Mouse (Mus musculus) MEL (cell line): ENCODE results near the gene Chsy1. TPM values are rescaled to one million over a fixed set of nuclear protein-coding genes. Genes with fewer than 3 reads are reported as not detected.
A peak's percentile ranks its signal among the peaks of the same experiment; 100 is the strongest.

Experiments
- DNase-seq: peaks from one replicate; pipeline ENCODE4 v3.0.0; 2011; ENCODE audit warnings: low read depth, low spot score
- H3K27ac ChIP-seq: 2 replicates; pipeline ENCODE4 v1.5.1; 2012; ENCODE audit warnings: low read depth, mild to moderate bottlenecking, control low read depth, low read length, moderate library complexity; ENCODE audit not compliant: control insufficient read depth
- H3K27me3 ChIP-seq, 2 experiments: fragments of 150-350 bp in 1 of 2; sonication (generic) in 1 of 2; 2 replicates each; pipeline ENCODE4 v1.6.1; 2012; ENCODE audit warnings: low read length in 2 of 2, mild to moderate bottlenecking in 2 of 2, improper control_type of control experiment in 1 of 2, moderate library complexity in 1 of 2; ENCODE audit not compliant: insufficient read depth in 2 of 2, control insufficient read depth in 1 of 2
- H3K36me3 ChIP-seq, 2 experiments: 2 replicates each; pipeline ENCODE4 v1.6.1; 2012 to 2014; ENCODE audit warnings: low read length in 2 of 2, improper control_type of control experiment in 1 of 2, inconsistent platforms in 1 of 2, mild to moderate bottlenecking in 1 of 2; ENCODE audit not compliant: insufficient read depth in 2 of 2, control insufficient read depth in 1 of 2
- H3K4me1 ChIP-seq, 2 experiments: fragments of 150-350 bp in 1 of 2; sonication (generic) in 1 of 2; 2 replicates each; pipeline ENCODE4 v1.6.1; 2012; ENCODE audit warnings: low read length in 2 of 2, improper control_type of control experiment in 1 of 2, mild to moderate bottlenecking in 1 of 2; ENCODE audit not compliant: insufficient read depth in 2 of 2, control insufficient read depth in 1 of 2
- H3K4me3 ChIP-seq, 2 experiments: fragments of 150-350 bp in 1 of 2; sonication (generic) in 1 of 2; 2 replicates each; pipeline ENCODE4 v1.5.1; 2012; ENCODE audit warnings: low read depth in 2 of 2, low read length in 2 of 2, mild to moderate bottlenecking in 2 of 2, moderate library complexity in 2 of 2, control low read depth in 1 of 2, improper control_type of control experiment in 1 of 2; ENCODE audit not compliant: control insufficient read depth in 1 of 2, insufficient read depth in 1 of 2
- H3K79me2 ChIP-seq: 2 replicates; pipeline ENCODE4 v1.6.1; 2012; ENCODE audit warnings: mild to moderate bottlenecking, low read length, moderate library complexity; ENCODE audit not compliant: control insufficient read depth, poor library complexity, insufficient read depth
- H3K9ac ChIP-seq: 2 replicates; pipeline ENCODE4 v1.6.1; 2012; ENCODE audit warnings: low read depth, mild to moderate bottlenecking, control low read depth, low read length, moderate library complexity; ENCODE audit not compliant: control insufficient read depth, poor library complexity, severe bottlenecking
- H3K9me3 ChIP-seq: fragments of 150-350 bp; sonication (generic); replicated peaks from 2 replicates; pipeline ENCODE4 v1.6.1; 2012; ENCODE audit warnings: mild to moderate bottlenecking, low read length, improper control_type of control experiment, moderate library complexity; ENCODE audit not compliant: insufficient read depth
- BHLHE40 ChIP-seq: IDR thresholded peaks from 2 replicates; pipeline ENCODE4 v1.6.1; 2012; ENCODE audit warnings: low read depth, mild to moderate bottlenecking, inconsistent platforms, low read length, improper control_type of control experiment, borderline replicate concordance
- CHD1 ChIP-seq: IDR thresholded peaks from 2 replicates; pipeline ENCODE4 v1.6.1; 2012; ENCODE audit warnings: low read depth, mild to moderate bottlenecking, inconsistent platforms, low read length, improper control_type of control experiment
- CHD2 ChIP-seq: IDR thresholded peaks from 2 replicates; pipeline ENCODE4 v1.6.1; 2011; ENCODE audit warnings: low read length, improper control_type of control experiment
- ELF1 ChIP-seq: IDR thresholded peaks from 2 replicates; pipeline ENCODE4 v1.6.1; 2014; ENCODE audit warnings: low read depth, mild to moderate bottlenecking, inconsistent platforms, low read length, improper control_type of control experiment, moderate library complexity
- EP300 ChIP-seq, 2 experiments: IDR thresholded peaks; 2 replicates each; pipeline ENCODE4 v1.6.1; 2011; ENCODE audit warnings: improper control_type of control experiment in 2 of 2, low read length in 2 of 2, low read depth in 1 of 2, mild to moderate bottlenecking in 1 of 2
- ETS1 ChIP-seq: IDR thresholded peaks from 2 replicates; pipeline ENCODE4 v1.6.1; 2012; ENCODE audit warnings: low read depth, mild to moderate bottlenecking, inconsistent platforms, low read length, improper control_type of control experiment, moderate library complexity
- GABPA ChIP-seq: IDR thresholded peaks from 2 replicates; pipeline ENCODE4 v1.6.1; 2012; ENCODE audit warnings: low read depth, mild to moderate bottlenecking, inconsistent platforms, low read length, improper control_type of control experiment, moderate library complexity
- GATA1 ChIP-seq: IDR thresholded peaks from 2 replicates; pipeline ENCODE4 v1.6.1; 2011; ENCODE audit warnings: low read depth, low read length, improper control_type of control experiment
- HCFC1 ChIP-seq: IDR thresholded peaks from 2 replicates; pipeline ENCODE4 v1.6.1; 2012; ENCODE audit warnings: low read depth, mild to moderate bottlenecking, inconsistent platforms, low read length, improper control_type of control experiment, moderate library complexity
- KAT2A ChIP-seq: conservative IDR thresholded peaks from 2 replicates; pipeline ENCODE4 v1.6.1; 2012; ENCODE audit warnings: low read depth, low read length, improper control_type of control experiment, inconsistent platforms
- MAFK ChIP-seq: IDR thresholded peaks from 2 replicates; pipeline ENCODE4 v1.6.1; 2011; ENCODE audit warnings: low read depth, mild to moderate bottlenecking, low read length, improper control_type of control experiment, borderline replicate concordance
- MAX ChIP-seq: IDR thresholded peaks from 2 replicates; pipeline ENCODE4 v1.6.1; 2011; ENCODE audit warnings: low read length, improper control_type of control experiment
- MAZ ChIP-seq: IDR thresholded peaks from 2 replicates; pipeline ENCODE4 v1.6.1; 2012; ENCODE audit warnings: low read depth, mild to moderate bottlenecking, inconsistent platforms, low read length, improper control_type of control experiment
- MEF2A ChIP-seq: IDR thresholded peaks from 2 replicates; pipeline ENCODE4 v1.6.1; 2014; ENCODE audit warnings: low read depth, mild to moderate bottlenecking, inconsistent platforms, low read length, improper control_type of control experiment; ENCODE audit not compliant: poor library complexity, insufficient replicate concordance, severe bottlenecking; ENCODE audit errors: extremely low read depth
- MXI1 ChIP-seq: IDR thresholded peaks from 2 replicates; pipeline ENCODE4 v1.6.1; 2011; ENCODE audit warnings: mild to moderate bottlenecking, low read depth, low read length, improper control_type of control experiment
- MYB ChIP-seq: IDR thresholded peaks from 2 replicates; pipeline ENCODE4 v1.6.1; 2011; ENCODE audit warnings: mild to moderate bottlenecking, low read depth, low read length, improper control_type of control experiment
- MYC ChIP-seq: IDR thresholded peaks from 2 replicates; pipeline ENCODE4 v1.6.1; 2011; ENCODE audit warnings: low read depth, mild to moderate bottlenecking, low read length, improper control_type of control experiment, moderate library complexity
- NELFE ChIP-seq: IDR thresholded peaks from 2 replicates; pipeline ENCODE4 v1.6.1; 2011; ENCODE audit warnings: low read depth, low read length, improper control_type of control experiment
- NRF1 ChIP-seq: IDR thresholded peaks from 2 replicates; pipeline ENCODE4 v1.6.1; 2014; ENCODE audit warnings: low read depth, mild to moderate bottlenecking, inconsistent platforms, low read length, improper control_type of control experiment, moderate library complexity; ENCODE audit not compliant: poor library complexity, insufficient read depth, severe bottlenecking
- POLR2A ChIP-seq, 2 experiments: IDR thresholded peaks; 2 replicates each; pipeline ENCODE4 v1.6.1; 2011 to 2012; ENCODE audit warnings: low read length in 2 of 2, mild to moderate bottlenecking in 2 of 2, control low read depth in 1 of 2, improper control_type of control experiment in 1 of 2, low read depth in 1 of 2, moderate library complexity in 1 of 2; ENCODE audit not compliant: control insufficient read depth in 1 of 2, insufficient read depth in 1 of 2, poor library complexity in 1 of 2
- POLR2AphosphoS2 ChIP-seq: IDR thresholded peaks from 2 replicates; pipeline ENCODE4 v1.6.1; 2011; ENCODE audit warnings: low read length, improper control_type of control experiment
- POLR2AphosphoS5 ChIP-seq: IDR thresholded peaks from 2 replicates; pipeline ENCODE4 v1.6.1; 2012; ENCODE audit warnings: low read depth, borderline replicate concordance, mild to moderate bottlenecking, inconsistent platforms, low read length, moderate library complexity, mixed read lengths
- RAD21 ChIP-seq: IDR thresholded peaks from 2 replicates; pipeline ENCODE4 v1.6.1; 2011; ENCODE audit warnings: mild to moderate bottlenecking, low read depth, low read length, improper control_type of control experiment
- RCOR1 ChIP-seq: IDR thresholded peaks from 2 replicates; pipeline ENCODE4 v1.6.1; 2012; ENCODE audit warnings: low read depth, mild to moderate bottlenecking, inconsistent platforms, low read length, improper control_type of control experiment
- SIN3A ChIP-seq: IDR thresholded peaks from 2 replicates; pipeline ENCODE4 v1.6.1; 2012; ENCODE audit warnings: low read length, improper control_type of control experiment, inconsistent platforms
- SMC3 ChIP-seq: IDR thresholded peaks from 2 replicates; pipeline ENCODE4 v1.6.1; 2011; ENCODE audit warnings: low read depth, low read length, improper control_type of control experiment
- TAL1 ChIP-seq: IDR thresholded peaks from 2 replicates; pipeline ENCODE4 v1.6.1; 2012; ENCODE audit warnings: mild to moderate bottlenecking, inconsistent platforms, low read length, moderate library complexity, mixed read lengths
- TCF12 ChIP-seq: IDR thresholded peaks from 2 replicates; pipeline ENCODE4 v1.6.1; 2014; ENCODE audit warnings: low read depth, mild to moderate bottlenecking, inconsistent platforms, low read length, improper control_type of control experiment, moderate library complexity
- UBTF ChIP-seq: IDR thresholded peaks from 2 replicates; pipeline ENCODE4 v1.6.1; 2012; ENCODE audit warnings: low read depth, mild to moderate bottlenecking, inconsistent platforms, low read length, improper control_type of control experiment, moderate library complexity, borderline replicate concordance; ENCODE audit not compliant: insufficient read depth
- USF1 ChIP-seq: IDR thresholded peaks from 2 replicates; pipeline ENCODE4 v1.6.1; 2014; ENCODE audit warnings: low read depth, mild to moderate bottlenecking, inconsistent platforms, low read length, improper control_type of control experiment, moderate library complexity
- USF2 ChIP-seq, 2 experiments: IDR thresholded peaks; 2 replicates each; pipeline ENCODE4 v1.6.1; 2011 to 2012; ENCODE audit warnings: improper control_type of control experiment in 2 of 2, low read length in 2 of 2, borderline replicate concordance in 1 of 2, inconsistent platforms in 1 of 2, low read depth in 1 of 2, mild to moderate bottlenecking in 1 of 2; ENCODE audit not compliant: insufficient read depth in 1 of 2
- ZMIZ1 ChIP-seq: IDR thresholded peaks from 2 replicates; pipeline ENCODE4 v1.6.1; 2012; ENCODE audit warnings: low read depth, mild to moderate bottlenecking, inconsistent platforms, low read length, improper control_type of control experiment, moderate library complexity
- ZNF384 ChIP-seq: IDR thresholded peaks from 2 replicates; pipeline ENCODE4 v1.6.1; 2012; ENCODE audit warnings: low read depth, mild to moderate bottlenecking, inconsistent platforms, low read length, improper control_type of control experiment
- polyA plus RNA-seq, 2 experiments: library from polyadenylated mRNA; stranded (reverse) in 1 of 2; unstranded in 1 of 2; fragments of >175 nt in 1 of 2; fragments of >200 nt in 1 of 2; gene quantifications; 2 replicates each; pipeline versions ENCODE4 v1.2.1 to v1.2.4; 2012; ENCODE audit warnings: low replicate concordance in 2 of 2, low read depth in 1 of 2; ENCODE audit not compliant: insufficient read length in 2 of 2, insufficient read depth in 1 of 2, missing spikeins in 1 of 2
- total RNA-seq: library from RNA; depleted of rRNA; stranded (reverse); fragments of 300-350 nt; gene quantifications from 2 replicates; pipeline ENCODE4 v1.2.3, GENCODE M21; 2012; rRNA removed

Gene Chsy1
- total RNA-seq (10.2 and 10.3 TPM in 2 replicates), polyA plus RNA-seq (1 to 10 TPM in 1 of 2 experiments, not detected in 1; 8.5 TPM)

DNA sequence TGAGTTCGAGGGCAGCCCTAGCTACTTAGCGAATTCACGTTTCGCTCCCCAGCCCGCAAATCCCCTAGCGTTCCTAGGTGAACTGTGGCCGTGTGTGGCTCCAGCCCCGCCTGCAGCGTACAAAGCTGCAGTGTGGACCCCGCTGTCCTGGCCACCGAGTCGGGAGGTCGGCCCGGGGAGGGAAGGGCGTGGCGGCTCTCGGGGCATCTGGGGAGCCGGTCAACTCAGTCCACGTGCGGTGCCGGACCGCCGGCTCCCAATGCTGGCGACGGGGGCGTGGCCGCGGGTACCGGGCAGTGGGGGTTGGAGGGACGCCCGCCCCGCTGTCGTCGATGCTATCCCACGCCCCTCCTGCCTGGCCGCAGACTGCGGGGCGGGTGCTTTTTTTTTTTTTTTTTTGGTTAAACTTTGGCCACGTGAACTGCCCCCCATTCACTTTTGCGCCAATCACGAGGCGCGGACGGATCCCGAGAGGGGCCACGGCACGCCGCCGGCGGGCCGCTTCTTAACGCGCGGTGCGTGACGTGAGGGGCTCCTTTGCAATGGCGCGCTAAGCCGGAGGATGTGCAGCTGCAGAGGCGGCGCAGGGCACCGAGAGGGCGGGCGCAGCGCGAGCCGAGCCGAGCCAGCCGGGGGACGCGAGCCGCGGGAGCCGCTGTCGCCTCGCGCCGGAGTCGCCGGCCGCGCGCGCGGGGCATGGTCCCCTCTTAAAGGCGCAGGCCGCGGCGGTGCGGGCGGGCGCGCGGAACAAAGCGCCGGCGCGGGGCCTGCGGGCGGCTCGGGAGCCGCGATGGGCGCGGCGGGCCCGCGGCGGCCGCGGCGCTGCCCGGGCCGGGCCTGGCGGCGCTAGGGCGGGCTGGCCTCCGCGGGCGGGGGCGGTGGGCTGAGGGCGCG is at the start of gene Chsy1:
Chsy1 (plus strand) TSS at position 555 of the 894 bp plus-strand sequence.
- no peaks in the 10 kb centered on the region for H3K9me3 ChIP-seq
- peak within 1 kb of the TSS; percentile 60 for H3K27ac ChIP-seq
- peaks cover 0 to 17% of the 10 kb centered on the region in 2 experiments; a peak in 2 of 4 replicates for H3K36me3 ChIP-seq
- H3K4me1 ChIP-seq, result peaks cover 5 to 24% of the 10 kb centered on the region in 2 experiments
- peak within 1 kb of the TSS; percentile 84 for H3K4me3 ChIP-seq
- H3K79me2 ChIP-seq, result peaks cover 17% of the 10 kb centered on the region
- peak within 1 kb of the TSS; percentile 88 for H3K9ac ChIP-seq
- no peaks in the 10 kb centered on the region for H3K27me3 ChIP-seq
- peak; percentile 93 for DNase-seq
- TF ChIP-seq MAFK, result no peak
- no peak for TF ChIP-seq RAD21
- TF ChIP-seq ZMIZ1, result no peak
- TF ChIP-seq ZNF384, result peak; percentile 98
- TF ChIP-seq NRF1, result 0 out of 2 replicates have a peak, but pooled peaks have one; percentile 6
- TF ChIP-seq MYB, result no peak
- TF ChIP-seq RCOR1, result no peak
- TF ChIP-seq KAT2A, result no peak
- peak; percentile 82 for TF ChIP-seq SIN3A
- peak; percentile 61 to 75; a peak in 3 of 4 replicates for TF ChIP-seq POLR2A (IDR thresholded peaks at IDR 0.05; ENCODE audit: control insufficient read depth in 1 of 2, insufficient read depth in 1 of 2, low read depth in 1 of 2, low read length in 2 of 2, poor library complexity in 1 of 2)
- TF ChIP-seq CHD1, result no peak
- 0 out of 2 replicates have a peak, but pooled peaks have one; percentile 51 for TF ChIP-seq MYC
- no peak for TF ChIP-seq POLR2AphosphoS5
- TF ChIP-seq EP300 (IDR thresholded peaks at IDR 0.05; ENCODE audit: low read depth in 1 of 2, low read length in 2 of 2), result no peak
- peak; percentile 82 for TF ChIP-seq MAZ
- TF ChIP-seq MEF2A, result no peak
- TF ChIP-seq BHLHE40, result 0 out of 2 replicates have a peak, but pooled peaks have one; percentile 44
- TF ChIP-seq POLR2AphosphoS2, result no peak
- TF ChIP-seq GATA1, result no peak
- no peak for TF ChIP-seq TAL1
- peak; percentile 82 for TF ChIP-seq HCFC1
- no peak for TF ChIP-seq CHD2
- TF ChIP-seq GABPA, result no peak
- 0 out of 2 replicates have a peak, but pooled peaks have one; percentile 41 for TF ChIP-seq UBTF
- TF ChIP-seq ELF1, result no peak
- 0 out of 2 replicates have a peak, but pooled peaks have one; percentile 42 for TF ChIP-seq NELFE
- peak; percentile 94 for TF ChIP-seq MXI1
- TF ChIP-seq TCF12, result 0 out of 2 replicates have a peak, but pooled peaks have one; percentile 24
- peak in 1 of 2 experiments; percentile 57; a peak in 1 of 4 replicates for TF ChIP-seq USF2 (IDR thresholded peaks at IDR 0.05; ENCODE audit: borderline replicate concordance in 1 of 2, insufficient read depth in 1 of 2, low read depth in 1 of 2, low read length in 2 of 2)
- 0 out of 2 replicates have a peak, but pooled peaks have one; percentile 23 for TF ChIP-seq ETS1
- TF ChIP-seq MAX, result peak; percentile 76
- TF ChIP-seq USF1, result peak; percentile 94
- peak; percentile 7; the same call in 1 of the 2 replicates for TF ChIP-seq SMC3
